Mouse (Mus musculus) cortical plate, adult 2 months (tissue): Measurements from ENCODE around the gene Gsk3a. TPM values are rescaled to one million over a fixed set of nuclear protein-coding genes. Genes with fewer than 3 reads are reported as not detected.
A peak's percentile ranks its signal among the peaks of the same experiment; 100 is the strongest.
"Not testable (repeated sequence)": the region's sequence is repeated elsewhere in the genome, so short reads cannot be mapped to it uniquely, and the experiment has no call there.

Experiments
- H3K27ac ChIP-seq: fragments of 200-500 bp; 2 replicates; pipeline ENCODE4 v1.5.1; 2012; ENCODE audit warnings: low read length, control low read depth, inconsistent platforms; ENCODE audit not compliant: insufficient read depth
- H3K4me1 ChIP-seq: fragments of 200-500 bp; 2 replicates; pipeline ENCODE4 v1.6.1; 2011; ENCODE audit warnings: low read length; ENCODE audit not compliant: control insufficient read depth, insufficient read depth
- H3K4me3 ChIP-seq: fragments of 200-500 bp; 2 replicates; pipeline ENCODE4 v1.5.1; 2011; ENCODE audit warnings: mild to moderate bottlenecking, low read length, control low read depth; ENCODE audit not compliant: insufficient read depth
- CTCF ChIP-seq: fragments of 200-500 bp; IDR thresholded peaks from 2 replicates; pipeline ENCODE4 v1.5.1; 2011; ENCODE audit warnings: mild to moderate bottlenecking, control low read depth, low read length; ENCODE audit not compliant: insufficient read depth; ENCODE audit errors: extremely low read depth
- POLR2A ChIP-seq: fragments of 200-500 bp; IDR thresholded peaks from 2 replicates; pipeline ENCODE4 v1.6.1; 2011; ENCODE audit warnings: mild to moderate bottlenecking, low read length, control low read depth; ENCODE audit not compliant: insufficient read depth; ENCODE audit errors: extremely low read depth
- polyA plus RNA-seq: library from polyadenylated mRNA; depleted of rRNA; stranded (reverse); fragments of >200 nt; gene quantifications from 2 replicates; pipeline ENCODE4 v1.2.3, GENCODE M21; 2012

Gene Gsk3a
- polyA plus RNA-seq, 1 experiment, result 287 TPM

GRCm38 (mm10) chr7:25267751-25268463 is 30.3 kb upstream of the Gsk3a start:
- Histone ChIP-seq H3K4me1 (peaks cover 7% of the 10 kb centered on the region), H3K27ac (peak overlapping the region; percentile 91), H3K4me3 (peak overlapping the region; percentile 82)
- TF ChIP-seq CTCF (no peak), POLR2A (no peak)

DNA sequence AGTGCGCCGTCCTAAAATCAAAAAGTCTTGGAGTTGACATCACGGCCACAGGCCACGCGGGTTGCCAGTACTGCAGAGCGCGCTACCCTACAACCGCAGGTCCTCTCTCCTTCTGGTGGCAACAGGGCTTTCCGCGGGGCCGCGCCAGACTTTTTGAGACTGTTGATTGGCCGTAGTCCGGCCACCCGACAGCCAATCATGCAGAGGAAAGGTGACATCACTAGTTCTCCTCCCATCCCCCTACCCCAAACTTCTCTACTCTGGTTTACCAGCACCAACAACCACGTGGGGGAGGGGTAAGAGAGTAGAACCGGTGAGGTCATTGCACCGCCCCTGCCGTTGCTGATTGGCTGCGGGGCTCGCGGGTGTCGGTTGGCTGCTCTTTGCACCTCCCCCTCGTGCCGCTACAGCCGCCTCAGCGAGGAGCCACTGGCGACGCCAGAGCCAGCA is 29.7 kb upstream of the Gsk3a start, which contains the start of gene Cic:
TSS of gene Cic (plus strand) at position 404 of the 450 bp plus-strand sequence.
- Histone ChIP-seq H3K4me1 (peaks cover 7% of the 10 kb centered on the region), H3K4me3 (peak within 1 kb of the TSS; percentile 82), H3K27ac (peak within 1 kb of the TSS; percentile 91)
- no peak for TF ChIP-seq CTCF
- no peak; the same call in 1 of the 2 replicates for TF ChIP-seq POLR2A

DNA sequence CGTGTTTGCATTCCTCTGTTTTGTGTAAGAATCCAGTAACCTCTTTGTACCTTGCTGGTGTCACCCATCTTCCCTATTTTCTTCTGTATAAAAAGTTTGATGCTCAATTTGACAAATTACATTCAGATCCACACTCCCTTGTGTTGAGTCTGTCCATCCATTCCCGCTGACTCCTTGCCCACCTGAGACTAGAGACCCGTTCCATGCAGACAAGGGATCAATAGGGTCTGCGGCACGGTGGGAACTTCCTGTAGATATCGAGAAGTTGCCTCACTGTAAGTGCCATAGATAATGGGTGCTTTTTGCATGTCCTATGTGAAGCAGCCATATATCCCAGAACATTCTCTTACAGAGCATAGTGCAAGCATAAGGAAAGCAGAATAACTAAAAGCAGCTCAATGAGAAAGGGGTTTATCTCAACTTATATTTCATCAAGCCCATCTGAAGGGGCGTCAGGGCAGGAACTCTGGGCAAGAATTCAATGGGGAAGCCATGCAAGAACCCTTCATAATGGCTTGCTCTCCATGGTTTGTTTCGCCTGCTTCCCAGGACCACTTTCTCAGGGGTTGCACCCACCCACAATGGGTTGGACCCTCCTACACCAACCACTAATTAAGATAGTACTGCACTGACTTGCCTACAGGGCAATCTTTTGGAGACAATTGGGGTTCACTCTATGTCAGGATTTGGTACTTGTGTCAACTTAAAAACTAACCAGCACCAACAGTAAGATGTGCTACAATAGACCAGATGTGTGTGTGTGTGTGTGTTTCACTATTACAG is 28.7 kb upstream of the Gsk3a start:
- TF ChIP-seq POLR2A, result no peak
- no peak for TF ChIP-seq CTCF
- Histone ChIP-seq H3K4me1 (peaks cover 7% of the 10 kb centered on the region), H3K27ac (no peak overlapping the region), H3K4me3 (no peak overlapping the region)

DNA sequence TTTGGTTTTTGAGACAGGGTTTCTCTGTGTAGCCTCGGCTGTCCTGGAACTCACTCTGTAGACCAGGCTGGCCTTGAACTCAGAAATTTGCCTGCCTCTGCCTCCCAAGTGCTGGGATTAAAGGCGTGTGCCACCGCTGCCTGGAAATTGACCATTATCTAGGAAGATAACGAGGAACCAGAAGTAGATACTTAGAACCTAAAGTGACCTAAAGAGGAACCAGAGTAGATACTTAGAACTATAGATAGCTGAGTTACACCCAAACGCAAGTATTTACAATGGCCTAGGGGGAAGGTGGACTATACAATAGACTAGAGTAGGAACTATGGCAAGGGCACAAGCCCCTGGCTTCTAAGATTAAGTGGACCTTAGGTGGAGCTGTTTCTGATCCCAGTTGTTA is 28.1 kb upstream of the Gsk3a start:
- H3K4me1 ChIP-seq, H3K27ac ChIP-seq, H3K4me3 ChIP-seq: not testable (repeated sequence)

- no peak for TF ChIP-seq POLR2A
- TF ChIP-seq CTCF, result no peak
- no peak overlapping the region for H3K4me3 ChIP-seq
- no peak overlapping the region for H3K27ac ChIP-seq
- peaks cover 1% of the 10 kb centered on the region; the same call in 1 of the 2 replicates for H3K4me1 ChIP-seq
Observed at GRCm38 (mm10) chr7:25263968-25264870, 26.6 kb upstream of the Gsk3a start.

DNA sequence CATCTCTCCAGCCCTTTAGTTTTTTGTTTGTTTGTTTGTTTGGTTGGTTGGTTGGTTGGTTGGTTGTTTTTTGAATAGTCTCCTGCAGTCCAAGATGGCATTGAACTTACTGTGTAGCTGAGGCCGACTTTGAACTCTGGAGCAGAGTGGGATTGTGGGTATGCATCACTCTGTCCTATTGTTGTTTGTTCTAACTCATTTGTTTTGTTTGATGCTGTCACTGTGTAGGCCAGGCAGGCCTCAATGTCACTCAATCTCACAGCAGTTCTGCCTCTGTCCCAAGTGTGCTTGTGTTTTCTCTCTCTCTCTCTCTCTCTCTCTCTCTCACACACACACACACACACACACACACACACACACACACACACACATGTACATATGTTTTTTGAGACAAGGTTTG is 24.2 kb upstream of the Gsk3a start:
- Histone ChIP-seq H3K4me3 (no peak overlapping the region), H3K4me1 (no peaks in the 10 kb centered on the region), H3K27ac (no peak overlapping the region)
- TF ChIP-seq POLR2A (no peak), CTCF (no peak)

DNA sequence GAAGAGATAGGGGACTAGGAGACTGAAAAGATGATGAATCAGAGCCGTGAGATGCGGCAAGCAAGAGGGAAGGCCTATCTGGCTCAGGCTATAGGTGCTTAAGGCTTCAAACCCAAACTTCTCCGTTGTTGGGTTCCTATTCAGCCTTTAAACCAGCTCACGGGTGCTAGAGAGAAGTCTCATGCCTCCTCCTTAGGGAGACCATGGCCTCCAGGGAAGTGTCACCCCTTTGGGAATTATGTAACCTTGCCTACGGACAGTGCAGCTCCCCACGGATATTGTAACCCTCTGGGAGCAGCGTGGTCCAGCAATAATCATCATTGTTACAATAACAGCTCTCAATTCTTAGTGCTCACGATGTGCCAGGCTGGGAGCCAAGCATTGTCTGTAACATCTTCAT is 14.2 kb upstream of the Gsk3a start:
- TF ChIP-seq POLR2A (no peak), CTCF (no peak)
- H3K4me1 ChIP-seq, result peaks cover 5% of the 10 kb centered on the region; the same call in 1 of the 2 replicates
- H3K27ac ChIP-seq, result peak overlapping the region; percentile 91
- peak overlapping the region; percentile 94 for H3K4me3 ChIP-seq

DNA sequence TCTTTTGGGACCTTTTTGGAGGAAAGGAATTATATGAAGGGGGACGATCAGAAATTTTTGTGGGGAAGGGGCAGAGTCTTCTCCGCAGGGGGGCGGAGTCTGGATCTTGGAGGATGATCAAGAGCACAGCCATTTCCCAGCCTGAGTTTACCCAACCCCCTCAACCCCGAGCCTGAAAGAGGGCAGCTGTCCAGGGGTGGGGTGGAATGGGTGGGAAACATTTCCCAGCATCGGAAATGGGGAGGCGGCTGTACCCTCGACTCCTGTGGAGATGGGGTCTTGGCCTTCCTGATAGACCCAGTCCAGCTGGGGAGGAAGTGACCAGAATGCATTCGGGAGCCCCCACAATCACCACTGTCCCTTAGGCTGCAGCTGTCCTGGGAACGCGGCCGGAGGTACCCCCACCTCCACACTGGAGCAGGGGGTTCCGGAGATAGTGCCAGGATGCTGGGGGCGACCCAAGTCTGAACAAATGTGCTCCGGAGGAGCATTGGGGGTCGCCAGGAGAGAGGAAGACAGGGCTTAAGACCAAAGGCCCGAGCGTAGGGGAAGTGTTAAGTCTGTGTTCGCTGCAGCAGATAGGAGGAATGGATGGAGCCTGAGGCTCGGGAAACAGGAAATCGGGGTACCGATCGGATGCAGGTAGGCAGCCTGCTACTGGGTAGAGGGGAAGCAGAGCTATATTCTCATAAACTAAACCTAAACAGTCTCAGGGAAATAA is 13.6 kb upstream of the Gsk3a start:
- H3K4me1 ChIP-seq, result peaks cover 6% of the 10 kb centered on the region; the same call in 1 of the 2 replicates
- H3K4me3 ChIP-seq, result peak overlapping the region; percentile 94
- H3K27ac ChIP-seq, result peak overlapping the region; percentile 91
- TF ChIP-seq CTCF, result no peak
- 0 out of 2 replicates have a peak, but pooled peaks have one; percentile 19 for TF ChIP-seq POLR2A
